Mouse (Mus musculus): ENCODE measurements around the gene Gm43517.

DNA sequence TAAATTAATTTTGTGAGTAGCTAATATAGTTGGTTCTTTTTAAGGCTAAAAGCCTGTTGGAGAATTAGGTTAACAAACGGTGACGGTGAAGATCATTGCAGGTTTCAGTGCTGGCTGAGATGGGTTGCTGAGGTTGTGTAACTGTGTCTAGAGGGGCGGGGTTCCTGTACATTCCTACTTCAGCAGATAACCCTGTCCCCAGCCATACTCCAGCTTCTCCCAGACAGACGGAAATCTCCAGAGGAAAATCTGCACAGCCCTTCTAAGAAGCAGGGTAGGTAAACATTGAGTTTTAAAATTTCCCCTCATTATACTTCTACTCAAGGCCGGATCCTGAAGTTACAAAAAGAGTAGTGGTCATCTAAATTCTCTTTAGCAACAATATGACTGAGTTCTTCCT is 4.7 kb downstream of the Gm43517 start:
- TF ChIP-seq POLR2A (IDR thresholded peaks at IDR 0.05; ENCODE audit: extremely low read depth, insufficient read depth, low read length) (no peak), CTCF (IDR thresholded peaks at IDR 0.05; ENCODE audit: low read depth, low read length) (no peak)

Data from liver, adult 2 months (tissue).